In genomic region chr14:29968075-29968821, GRCm38 (mm10) we compare ENCODE assay signal across 8 mouse cellular contexts. TPM values are rescaled to one million over a fixed set of nuclear protein-coding genes. Genes with fewer than 3 reads are reported as not detected.
DNase-seq lines count a peak whose midpoint lies in the region; ATAC-seq and TF ChIP-seq lines count a peak whose summit lies in the region.

Gene Selenok, plus strand, starts transcription at chr14:29968308.

- H3K27me3 ChIP-seq in G1E (ENCODE audit: insufficient read depth, low read length): no peaks in the 10 kb centered on the region
- no peaks in the 10 kb centered on the region for H3K27me3 ChIP-seq in forebrain, embryonic 16.5 days (replicated peaks; ENCODE audit: control insufficient read depth, insufficient read depth, low read length)
- no peaks in the 10 kb centered on the region for H3K27me3 ChIP-seq in lung, embryonic 14.5 days (ENCODE audit: insufficient read depth, low read length)
- no peaks in the 10 kb centered on the region for H3K27me3 ChIP-seq in thymus, adult 2 months (ENCODE audit: control insufficient read depth, insufficient read depth, low read length)

- peak within 1 kb of the TSS; percentile 87 for H3K4me2 ChIP-seq in forebrain, embryonic 16.5 days (ENCODE audit: low read length)
- H3K4me2 ChIP-seq in lung, embryonic 14.5 days: peak within 1 kb of the TSS; percentile 88

- no peak for TF ChIP-seq CTCF in G1E (IDR thresholded peaks at IDR 0.05; ENCODE audit: low read depth, low read length)
- no peak for TF ChIP-seq CTCF in layer of hippocampus, adult 2 months (conservative IDR thresholded peaks at IDR 0.05)
- no peak for TF ChIP-seq CTCF in lung, embryonic 14.5 days (IDR thresholded peaks at IDR 0.05; ENCODE audit: low read depth)
- no peak for TF ChIP-seq CTCF in olfactory bulb, adult 2 months (IDR thresholded peaks at IDR 0.05; ENCODE audit: insufficient read depth, low read depth, low read length)
- TF ChIP-seq CTCF in thymus, adult 2 months (IDR thresholded peaks at IDR 0.05; ENCODE audit: borderline replicate concordance, control insufficient read depth, extremely low read depth, insufficient read depth, low read length, poor library complexity): no peak

- peak within 1 kb of the TSS; percentile 93 for H3K9ac ChIP-seq in forebrain, embryonic 16.5 days (replicated peaks; ENCODE audit: low read depth, low read length)
- peak within 1 kb of the TSS; percentile 87 for H3K9ac ChIP-seq in lung, embryonic 14.5 days

- H3K36me3 ChIP-seq in G1E (replicated peaks): peaks cover 44% of the 10 kb centered on the region
- peaks cover 14% of the 10 kb centered on the region for H3K36me3 ChIP-seq in forebrain, embryonic 16.5 days (ENCODE audit: control insufficient read depth, insufficient read depth)
- H3K36me3 ChIP-seq in lung, embryonic 14.5 days (ENCODE audit: insufficient read depth): peaks cover 32% of the 10 kb centered on the region
- peaks cover 23% of the 10 kb centered on the region for H3K36me3 ChIP-seq in thymus, adult 2 months (ENCODE audit: control insufficient read depth, insufficient read depth, low read length)

- peak; percentile 94 for DNase-seq in G1E (ENCODE audit: low spot score)
- DNase-seq in cerebellum, adult 18-20 months: peak; percentile 91 to 99
- peak; percentile 88 to 91 for DNase-seq in heart, postnatal 36 days
- DNase-seq in layer of hippocampus, adult 2 months (ENCODE audit: low spot score in 2 of 2): peak; percentile 91 to 98
- peak; percentile 99 for DNase-seq in lung, embryonic 14.5 days
- DNase-seq in thymus, adult 2 months: peak; percentile 92

- TF ChIP-seq POLR2A in olfactory bulb, adult 2 months (IDR thresholded peaks at IDR 0.05; ENCODE audit: insufficient read depth, low read depth, low read length): peak; percentile 71
- TF ChIP-seq POLR2A in thymus, adult 2 months (IDR thresholded peaks at IDR 0.05; ENCODE audit: control insufficient read depth, extremely low read depth, insufficient read depth, low read length, poor library complexity): peak; percentile 88

- peak within 1 kb of the TSS; percentile 89 for H3K4me3 ChIP-seq in G1E (ENCODE audit: low read depth, low read length)
- H3K4me3 ChIP-seq in forebrain, embryonic 16.5 days (replicated peaks; ENCODE audit: low read length): peak within 1 kb of the TSS; percentile 89
- peak within 1 kb of the TSS; percentile 90 for H3K4me3 ChIP-seq in layer of hippocampus, adult 2 months
- H3K4me3 ChIP-seq in lung, embryonic 14.5 days (ENCODE audit: low read depth, low read length): peak within 1 kb of the TSS; percentile 87
- peak within 1 kb of the TSS; percentile 82 for H3K4me3 ChIP-seq in olfactory bulb, adult 2 months (ENCODE audit: insufficient read depth, low read depth, low read length)
- H3K4me3 ChIP-seq in thymus, adult 2 months (ENCODE audit: control insufficient read depth, insufficient read depth, low read length): peak within 1 kb of the TSS; percentile 73

- no peaks in the 10 kb centered on the region for H3K9me3 ChIP-seq in G1E (replicated peaks)
- no peaks in the 10 kb centered on the region for H3K9me3 ChIP-seq in forebrain, embryonic 16.5 days (ENCODE audit: control insufficient read depth, low read length)
- no peaks in the 10 kb centered on the region for H3K9me3 ChIP-seq in lung, embryonic 14.5 days (ENCODE audit: low read depth, low read length)

- under 1% methylated on average over 48 of the region's 49 CpGs for WGBS in forebrain, embryonic 16.5 days
- under 1% methylated on average over 49 of the region's 49 CpGs for WGBS in lung, embryonic 14.5 days
- WGBS in olfactory bulb, adult 2 months: under 1% methylated on average over 49 of the region's 49 CpGs
- WGBS in thymus, adult 2 months: under 1% methylated on average over 49 of the region's 49 CpGs

- intact Hi-C loops in heart, postnatal 36 days (cut with DNase I): loop anchor here (1.0 kb wide), 1 partner anchor 9 kb away; no protein-coding TSS in a partner anchor

- H3K4me1 ChIP-seq in G1E (ENCODE audit: insufficient read depth, low read depth, low read length): peaks cover 41% of the 10 kb centered on the region
- H3K4me1 ChIP-seq in forebrain, embryonic 16.5 days (replicated peaks; ENCODE audit: control insufficient read depth, insufficient read depth, low read length): peaks cover 24% of the 10 kb centered on the region
- H3K4me1 ChIP-seq in lung, embryonic 14.5 days (ENCODE audit: insufficient read depth): peaks cover 12% of the 10 kb centered on the region; the same call in 1 of the 2 replicates
- H3K4me1 ChIP-seq in olfactory bulb, adult 2 months (ENCODE audit: control insufficient read depth, insufficient read depth, low read length): 0 out of 2 replicates have a peak, but pooled peaks cover 4% of the 10 kb centered on the region
- peaks cover 11% of the 10 kb centered on the region for H3K4me1 ChIP-seq in thymus, adult 2 months (replicated peaks; ENCODE audit: control insufficient read depth, insufficient read depth, low read length)

- peak within 1 kb of the TSS; percentile 80 for H3K27ac ChIP-seq in forebrain, embryonic 16.5 days (ENCODE audit: low read length)
- H3K27ac ChIP-seq in layer of hippocampus, adult 2 months: peak within 1 kb of the TSS; percentile 92
- peak within 1 kb of the TSS; percentile 80 for H3K27ac ChIP-seq in lung, embryonic 14.5 days (ENCODE audit: low read depth)
- peak within 1 kb of the TSS; percentile 77 for H3K27ac ChIP-seq in olfactory bulb, adult 2 months (ENCODE audit: insufficient read depth, low read depth, low read length)
- H3K27ac ChIP-seq in thymus, adult 2 months (ENCODE audit: control insufficient read depth, insufficient read depth, low read length): peak within 1 kb of the TSS; percentile 53

- ATAC-seq in G1E (ENCODE audit: extremely low read depth, insufficient number of reproducible peaks, low FRiP score, poor library complexity, severe bottlenecking): peak; percentile 100
- peak; percentile 100 for ATAC-seq in forebrain, embryonic 16.5 days
- ATAC-seq in lung, embryonic 14.5 days (ENCODE audit: insufficient read depth): peak; percentile 100

RNA-seq across cellular contexts. Expression of gene Selenok, which starts in this region (rescaled TPM):
- total RNA-seq in G1E (2014; fragmentation: Nextera tagmentation): 49.4 and 55.1 TPM in 2 replicates
- 278 and 312 TPM in 2 replicates for total RNA-seq in G1E (2017)
- polyA plus RNA-seq in G1E (2012): 6.2 and 7.9 TPM in 2 replicates
- 413 and 432 TPM in 2 replicates for polyA plus RNA-seq in forebrain, embryonic 16.5 days (2015; fragmentation: Nextera tagmentation; extraction: Ambion mirVana)
- 10 to 100 TPM; 81.1 to 91.9 TPM for total RNA-seq in heart, postnatal 36 days (2021)
- 100 to 1,000 TPM; 107 to 110 TPM for total RNA-seq in layer of hippocampus, adult 2 months (2021)
- polyA plus RNA-seq in lung, embryonic 14.5 days (2014; fragmentation: Nextera tagmentation; extraction: Ambion mirVana): 189 and 209 TPM in 2 replicates
- polyA plus RNA-seq in olfactory bulb, adult 2 months (2012; ENCODE audit: insufficient read depth, insufficient read length, low replicate concordance, missing spikeins): not detected in 2 replicates
- 28.5 and 32.5 TPM in 2 replicates for polyA plus RNA-seq in thymus, adult 2 months (2012; rRNA removed)

Comparison
In these comparisons a context has a peak if more than half of its experiments do, and no peak if none do; other contexts are left out.
1. Peak in every context shown above with its lines: DNase-seq, ATAC-seq, H3K4me3 ChIP-seq and H3K27ac ChIP-seq.